Mouse (Mus musculus): ENCODE data around the gene Stub1. TPM values are rescaled to one million over a fixed set of nuclear protein-coding genes. Genes with fewer than 3 reads are reported as not detected.

Stub1 gene
- total and polyA plus RNA-seq, 2 experiments from 2014 or later, result 248 to 374 TPM

- H3K9me3 ChIP-seq (ENCODE audit: low read length), result no peaks in the 10 kb centered on the region
- H3K27ac ChIP-seq (ENCODE audit: low read depth, low read length), result no peak overlapping the region
- ATAC-seq (ENCODE audit: low FRiP score), result no peak
- TF ChIP-seq CTCF (IDR thresholded peaks at IDR 0.05), result no peak
- no peak for DNase-seq (ENCODE audit: low spot score)
- H3K4me2 ChIP-seq (ENCODE audit: low read depth, low read length, poor library complexity, severe bottlenecking), result no peak overlapping the region
- no peak overlapping the region for H3K9ac ChIP-seq (replicated peaks; ENCODE audit: low read length, poor library complexity, severe bottlenecking)
- H3K36me3 ChIP-seq (ENCODE audit: insufficient read depth, low read length), result no peaks in the 10 kb centered on the region; the same call in 1 of the 2 replicates
- WGBS, result 84% methylated on average over 2 of the region's 2 CpGs
- no peaks in the 10 kb centered on the region for H3K27me3 ChIP-seq (ENCODE audit: insufficient read depth, low read length)
- H3K4me1 ChIP-seq (ENCODE audit: insufficient read depth, low read length), result peaks cover 15% of the 10 kb centered on the region; the same call in 1 of the 2 replicates
- no peak overlapping the region for H3K4me3 ChIP-seq (ENCODE audit: low read depth, low read length)
Observed at GRCm38 (mm10) chr17:25869954-25870353, 36.8 kb upstream of the Stub1 start.

- no peak for TF ChIP-seq CTCF (IDR thresholded peaks at IDR 0.05)
Observed at GRCm38 (mm10) chr17:25869498-25869897, 36.3 kb upstream of the Stub1 start.

GRCm38 (mm10) chr17:25868601-25869191 is 35.5 kb upstream of the Stub1 start, which contains the start of gene Mcrip2:
Gene Mcrip2, minus strand, starts transcription at chr17:25868764.
- peak within 1 kb of the TSS; percentile 63 for H3K27ac ChIP-seq (ENCODE audit: low read depth, low read length)
- H3K9me3 ChIP-seq (ENCODE audit: low read length), result no peaks in the 10 kb centered on the region
- H3K36me3 ChIP-seq (ENCODE audit: insufficient read depth, low read length), result peaks cover 7% of the 10 kb centered on the region; the same call in 1 of the 2 replicates
- H3K4me2 ChIP-seq (ENCODE audit: low read depth, low read length, poor library complexity, severe bottlenecking), result peak within 1 kb of the TSS; percentile 98
- H3K4me3 ChIP-seq (ENCODE audit: low read depth, low read length), result peak within 1 kb of the TSS; percentile 91
- peaks cover 10% of the 10 kb centered on the region; the same call in 1 of the 2 replicates for H3K4me1 ChIP-seq (ENCODE audit: insufficient read depth, low read length)
- peak within 1 kb of the TSS; percentile 74 for H3K9ac ChIP-seq (replicated peaks; ENCODE audit: low read length, poor library complexity, severe bottlenecking)
- DNase-seq (ENCODE audit: low spot score) (peak; percentile 88), ATAC-seq (ENCODE audit: low FRiP score) (peak; percentile 78; the same call in 1 of the 2 replicates)
- under 1% methylated on average over 24 of the region's 24 CpGs for WGBS
- no peaks in the 10 kb centered on the region for H3K27me3 ChIP-seq (ENCODE audit: insufficient read depth, low read length)
- peak; percentile 48 for TF ChIP-seq CTCF (IDR thresholded peaks at IDR 0.05)

More at GRCm38 (mm10) chr17:25869498-25869897, 36.3 kb upstream of the Stub1 start:
- ATAC-seq (ENCODE audit: low FRiP score), result no peak
- Histone ChIP-seq H3K4me2 (ENCODE audit: low read depth, low read length, poor library complexity, severe bottlenecking) (no peak overlapping the region), H3K4me1 (ENCODE audit: insufficient read depth, low read length) (peaks cover 15% of the 10 kb centered on the region; the same call in 1 of the 2 replicates), H3K27me3 (ENCODE audit: insufficient read depth, low read length) (no peaks in the 10 kb centered on the region), H3K4me3 (ENCODE audit: low read depth, low read length) (no peak overlapping the region), H3K9me3 (ENCODE audit: low read length) (no peaks in the 10 kb centered on the region), H3K9ac (replicated peaks; ENCODE audit: low read length, poor library complexity, severe bottlenecking) (no peak overlapping the region), H3K36me3 (ENCODE audit: insufficient read depth, low read length) (peaks cover under 1% of the 10 kb centered on the region; the same call in 1 of the 2 replicates), H3K27ac (ENCODE audit: low read depth, low read length) (no peak overlapping the region)
- no peak for DNase-seq (ENCODE audit: low spot score)
- WGBS, result 93% methylated on average over 8 of the region's 8 CpGs

GRCm38 (mm10) chr17:25867836-25868600 is 34.8 kb upstream of the Stub1 start:
- H3K36me3 ChIP-seq (ENCODE audit: insufficient read depth, low read length), result peaks cover 9% of the 10 kb centered on the region; the same call in 1 of the 2 replicates
- H3K4me1 ChIP-seq (ENCODE audit: insufficient read depth, low read length), result peaks cover 10% of the 10 kb centered on the region; the same call in 1 of the 2 replicates
- peak overlapping the region; percentile 98 for H3K4me2 ChIP-seq (ENCODE audit: low read depth, low read length, poor library complexity, severe bottlenecking)
- peak overlapping the region; percentile 91 for H3K4me3 ChIP-seq (ENCODE audit: low read depth, low read length)
- 2% methylated on average over 40 of the region's 42 CpGs for WGBS
- H3K9me3 ChIP-seq (ENCODE audit: low read length), result no peaks in the 10 kb centered on the region
- H3K9ac ChIP-seq (replicated peaks; ENCODE audit: low read length, poor library complexity, severe bottlenecking), result peak overlapping the region; percentile 74
- TF ChIP-seq CTCF (IDR thresholded peaks at IDR 0.05), result no peak
- no peaks in the 10 kb centered on the region for H3K27me3 ChIP-seq (ENCODE audit: insufficient read depth, low read length)
- peak overlapping the region; percentile 63 for H3K27ac ChIP-seq (ENCODE audit: low read depth, low read length)
- DNase-seq (ENCODE audit: low spot score) (no peak), ATAC-seq (ENCODE audit: low FRiP score) (peak; percentile 52; the same call in 1 of the 2 replicates)

DNA sequence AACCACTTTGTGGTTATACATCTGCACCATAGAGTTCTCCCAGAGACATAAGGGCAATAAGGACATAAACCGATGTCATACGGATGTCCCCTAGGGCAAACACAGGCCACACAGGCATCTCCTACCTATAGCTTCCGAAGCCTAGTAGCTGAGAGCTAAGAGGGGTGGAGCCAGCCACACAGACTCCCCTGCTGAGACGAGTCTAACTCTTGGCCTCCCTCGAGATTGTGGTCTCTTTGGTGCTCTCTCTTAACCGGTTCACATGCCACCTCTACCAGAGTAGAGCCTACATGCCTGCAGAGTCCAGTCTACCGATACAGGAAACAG is 34.3 kb upstream of the Stub1 start:
- 15% methylated on average over 7 of the region's 7 CpGs for WGBS
- H3K4me3 ChIP-seq (ENCODE audit: low read depth, low read length), result peak overlapping the region; percentile 91
- H3K9ac ChIP-seq (replicated peaks; ENCODE audit: low read length, poor library complexity, severe bottlenecking), result peak overlapping the region; percentile 74; the same call in 1 of the 2 replicates
- DNase-seq (ENCODE audit: low spot score) (no peak), ATAC-seq (ENCODE audit: low FRiP score) (no peak)
- no peak overlapping the region for H3K27ac ChIP-seq (ENCODE audit: low read depth, low read length)
- peaks cover 10% of the 10 kb centered on the region; the same call in 1 of the 2 replicates for H3K4me1 ChIP-seq (ENCODE audit: insufficient read depth, low read length)
- TF ChIP-seq CTCF (IDR thresholded peaks at IDR 0.05), result no peak
- peaks cover 9% of the 10 kb centered on the region; the same call in 1 of the 2 replicates for H3K36me3 ChIP-seq (ENCODE audit: insufficient read depth, low read length)
- H3K9me3 ChIP-seq (ENCODE audit: low read length), result no peaks in the 10 kb centered on the region
- peak overlapping the region; percentile 98 for H3K4me2 ChIP-seq (ENCODE audit: low read depth, low read length, poor library complexity, severe bottlenecking)
- no peaks in the 10 kb centered on the region for H3K27me3 ChIP-seq (ENCODE audit: insufficient read depth, low read length)
